Mouse (Mus musculus) ES-Bruce4 (cell line): ENCODE data around the gene Atxn7l3b.

ENCODE experiments used
- CTCF ChIP-seq: IDR thresholded peaks from one replicate; pipeline ENCODE4 v1.8.1; 2011; ENCODE audit warnings: low read depth, low read length
- EP300 ChIP-seq: IDR thresholded peaks from 2 replicates; pipeline ENCODE4 v1.6.1; 2011; ENCODE audit warnings: low read depth, low read length; ENCODE audit not compliant: insufficient read depth
- POLR2A ChIP-seq: IDR thresholded peaks from one replicate; pipeline ENCODE4 v1.8.1; 2011; ENCODE audit warnings: low read length; ENCODE audit not compliant: insufficient read depth

GRCm38 (mm10) chr10:112884064-112884463, 44.7 kb downstream of the Atxn7l3b start:
- TF ChIP-seq CTCF (no peak), EP300 (no peak), POLR2A (no peak)
